Mouse (Mus musculus): ENCODE data around the gene Acsf3. TPM values are rescaled to one million over a fixed set of nuclear protein-coding genes. Genes with fewer than 3 reads are reported as not detected.

The Acsf3 gene
- total and polyA plus RNA-seq, 3 experiments, result 17.8 to 37.2 TPM; not detected in 1

- Histone ChIP-seq H3K4me1 (ENCODE audit: control insufficient read depth in 1 of 2, insufficient read depth in 2 of 2, low read length in 2 of 2) (peaks cover 16 to 25% of the 10 kb centered on the region in 2 experiments), H3K27me3 (ENCODE audit: control insufficient read depth in 1 of 2, insufficient read depth in 2 of 2, low read length in 2 of 2) (no peaks in the 10 kb centered on the region), H3K9ac (ENCODE audit: control insufficient read depth, low read depth, low read length, poor library complexity, severe bottlenecking) (no peak overlapping the region), H3K27ac (ENCODE audit: control insufficient read depth, low read depth, low read length) (no peak overlapping the region), H3K79me2 (ENCODE audit: control insufficient read depth, insufficient read depth, low read length, poor library complexity) (no peaks in the 10 kb centered on the region), H3K36me3 (ENCODE audit: control insufficient read depth in 1 of 2, insufficient read depth in 2 of 2, low read length in 2 of 2) (peaks cover 0 to 16% of the 10 kb centered on the region in 2 experiments; a peak in 2 of 4 replicates), H3K9me3 (replicated peaks; ENCODE audit: insufficient read depth, low read length) (no peaks in the 10 kb centered on the region), H3K4me3 (ENCODE audit: control insufficient read depth in 1 of 2, insufficient read depth in 1 of 2, low read depth in 2 of 2, low read length in 2 of 2) (no peak overlapping the region)
- TF ChIP-seq POLR2AphosphoS5 (IDR thresholded peaks at IDR 0.05; ENCODE audit: borderline replicate concordance, low read depth, low read length), result no peak
- TF ChIP-seq BHLHE40 (IDR thresholded peaks at IDR 0.05; ENCODE audit: borderline replicate concordance, low read depth, low read length), result no peak
- no peak for TF ChIP-seq NELFE (IDR thresholded peaks at IDR 0.05; ENCODE audit: low read depth, low read length)
- TF ChIP-seq MAZ (IDR thresholded peaks at IDR 0.05; ENCODE audit: low read depth, low read length), result no peak
- no peak for TF ChIP-seq TCF12 (IDR thresholded peaks at IDR 0.05; ENCODE audit: low read depth, low read length)
- no peak for TF ChIP-seq SIN3A (IDR thresholded peaks at IDR 0.05; ENCODE audit: low read length)
- no peak for TF ChIP-seq ZNF384 (IDR thresholded peaks at IDR 0.05; ENCODE audit: low read depth, low read length)
- no peak for DNase-seq (ENCODE audit: low read depth, low spot score)
Measured at GRCm38 (mm10) chr8:122824571-122824970, 49.3 kb downstream of the Acsf3 start.

DNA sequence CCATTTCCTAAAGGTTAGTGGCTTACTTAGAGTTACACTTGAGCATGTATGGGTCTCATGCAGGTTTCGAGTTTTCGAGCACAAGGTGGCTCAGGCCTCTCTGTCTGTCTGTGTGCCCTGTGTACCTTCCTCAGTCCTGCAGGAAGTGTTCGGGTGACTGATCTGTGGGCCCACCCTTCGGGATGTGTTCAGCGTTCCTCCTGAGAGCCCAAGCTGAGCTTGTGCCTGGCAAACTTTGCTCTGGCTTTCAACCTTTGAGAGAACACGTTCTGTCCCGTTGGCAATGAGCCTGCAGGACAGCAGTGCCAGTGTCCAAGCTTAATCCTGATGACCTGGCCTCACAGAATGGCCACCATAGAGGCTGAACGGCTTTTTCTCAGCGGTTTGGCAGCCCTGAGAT is 49.7 kb downstream of the Acsf3 start:
- no peaks in the 10 kb centered on the region for H3K27me3 ChIP-seq (ENCODE audit: control insufficient read depth in 1 of 2, insufficient read depth in 2 of 2, low read length in 2 of 2)
- H3K27ac ChIP-seq (ENCODE audit: control insufficient read depth, low read depth, low read length), result no peak overlapping the region
- TF ChIP-seq BHLHE40 (IDR thresholded peaks at IDR 0.05; ENCODE audit: borderline replicate concordance, low read depth, low read length), result no peak
- TF ChIP-seq POLR2AphosphoS2 (IDR thresholded peaks at IDR 0.05; ENCODE audit: low read length), result no peak
- TF ChIP-seq ZNF384 (IDR thresholded peaks at IDR 0.05; ENCODE audit: low read depth, low read length), result no peak
- no peak for TF ChIP-seq EP300 (IDR thresholded peaks at IDR 0.05; ENCODE audit: low read depth in 1 of 2, low read length in 2 of 2)
- DNase-seq (ENCODE audit: low read depth, low spot score), result no peak
- H3K4me3 ChIP-seq (ENCODE audit: control insufficient read depth in 1 of 2, insufficient read depth in 1 of 2, low read depth in 2 of 2, low read length in 2 of 2), result no peak overlapping the region
- H3K36me3 ChIP-seq (ENCODE audit: control insufficient read depth in 1 of 2, insufficient read depth in 2 of 2, low read length in 2 of 2), result peaks cover 0 to 16% of the 10 kb centered on the region in 2 experiments; a peak in 2 of 4 replicates
- H3K79me2 ChIP-seq (ENCODE audit: control insufficient read depth, insufficient read depth, low read length, poor library complexity), result no peaks in the 10 kb centered on the region
- no peak overlapping the region for H3K9ac ChIP-seq (ENCODE audit: control insufficient read depth, low read depth, low read length, poor library complexity, severe bottlenecking)
- no peaks in the 10 kb centered on the region for H3K9me3 ChIP-seq (replicated peaks; ENCODE audit: insufficient read depth, low read length)
- peaks cover 16 to 25% of the 10 kb centered on the region in 2 experiments for H3K4me1 ChIP-seq (ENCODE audit: control insufficient read depth in 1 of 2, insufficient read depth in 2 of 2, low read length in 2 of 2)

GRCm38 (mm10) chr8:122825408-122825807 is 50.1 kb downstream of the Acsf3 start:
- Histone ChIP-seq H3K27ac (ENCODE audit: control insufficient read depth, low read depth, low read length) (peak overlapping the region; percentile 66), H3K27me3 (ENCODE audit: control insufficient read depth in 1 of 2, insufficient read depth in 2 of 2, low read length in 2 of 2) (no peaks in the 10 kb centered on the region), H3K9ac (ENCODE audit: control insufficient read depth, low read depth, low read length, poor library complexity, severe bottlenecking) (peak overlapping the region; percentile 38), H3K79me2 (ENCODE audit: control insufficient read depth, insufficient read depth, low read length, poor library complexity) (no peaks in the 10 kb centered on the region), H3K4me1 (ENCODE audit: control insufficient read depth in 1 of 2, insufficient read depth in 2 of 2, low read length in 2 of 2) (peaks cover 16 to 27% of the 10 kb centered on the region in 2 experiments), H3K9me3 (replicated peaks; ENCODE audit: insufficient read depth, low read length) (no peaks in the 10 kb centered on the region), H3K4me3 (ENCODE audit: control insufficient read depth in 1 of 2, insufficient read depth in 1 of 2, low read depth in 2 of 2, low read length in 2 of 2) (peak overlapping the region in 1 of 2 experiments; percentile 8; a peak in 2 of 4 replicates), H3K36me3 (ENCODE audit: control insufficient read depth in 1 of 2, insufficient read depth in 2 of 2, low read length in 2 of 2) (peaks cover 0 to 16% of the 10 kb centered on the region in 2 experiments; a peak in 2 of 4 replicates)
- peak; percentile 75 for DNase-seq (ENCODE audit: low read depth, low spot score)
- no peak for TF ChIP-seq CHD1 (IDR thresholded peaks at IDR 0.05; ENCODE audit: low read depth, low read length)
- no peak for TF ChIP-seq CHD2 (IDR thresholded peaks at IDR 0.05; ENCODE audit: low read length)
- TF ChIP-seq ELF1 (IDR thresholded peaks at IDR 0.05; ENCODE audit: low read depth, low read length), result peak; percentile 78
- peak; percentile 92; the same call in 1 of the 2 replicates for TF ChIP-seq MXI1 (IDR thresholded peaks at IDR 0.05; ENCODE audit: low read depth, low read length)
- no peak for TF ChIP-seq BHLHE40 (IDR thresholded peaks at IDR 0.05; ENCODE audit: borderline replicate concordance, low read depth, low read length)
- TF ChIP-seq ZMIZ1 (IDR thresholded peaks at IDR 0.05; ENCODE audit: low read depth, low read length), result no peak
- no peak for TF ChIP-seq GABPA (IDR thresholded peaks at IDR 0.05; ENCODE audit: low read depth, low read length)
- TF ChIP-seq RCOR1 (IDR thresholded peaks at IDR 0.05; ENCODE audit: low read depth, low read length), result peak; percentile 71
- no peak for TF ChIP-seq NRF1 (IDR thresholded peaks at IDR 0.05; ENCODE audit: insufficient read depth, low read depth, low read length, poor library complexity, severe bottlenecking)
- TF ChIP-seq HCFC1 (IDR thresholded peaks at IDR 0.05; ENCODE audit: low read depth, low read length), result no peak; the same call in 1 of the 2 replicates
- TF ChIP-seq GATA1 (IDR thresholded peaks at IDR 0.05; ENCODE audit: low read depth, low read length), result peak; percentile 84
- TF ChIP-seq JUND (IDR thresholded peaks at IDR 0.05; ENCODE audit: low read depth, low read length), result no peak
- TF ChIP-seq MAFK (IDR thresholded peaks at IDR 0.05; ENCODE audit: borderline replicate concordance, low read depth, low read length), result no peak
- peak; percentile 45 for TF ChIP-seq TCF12 (IDR thresholded peaks at IDR 0.05; ENCODE audit: low read depth, low read length)
- TF ChIP-seq ZC3H11A (IDR thresholded peaks at IDR 0.05; ENCODE audit: low read depth, low read length), result no peak
- no peak for TF ChIP-seq MAZ (IDR thresholded peaks at IDR 0.05; ENCODE audit: low read depth, low read length)
- peak; percentile 72 for TF ChIP-seq SIN3A (IDR thresholded peaks at IDR 0.05; ENCODE audit: low read length)
- no peak for TF ChIP-seq NELFE (IDR thresholded peaks at IDR 0.05; ENCODE audit: low read depth, low read length)
- TF ChIP-seq E2F4 (IDR thresholded peaks at IDR 0.05; ENCODE audit: borderline replicate concordance, low read depth, low read length), result no peak
- no peak for TF ChIP-seq ZKSCAN1 (IDR thresholded peaks at IDR 0.05; ENCODE audit: low read depth, low read length)

All from MEL (cell line).